Mouse (Mus musculus): ENCODE results near the gene Hist1h2ba. TPM values are rescaled to one million over a fixed set of nuclear protein-coding genes. Genes with fewer than 3 reads are reported as not detected.

The Hist1h2ba gene
- polyA plus RNA-seq, 1 experiment from 2014 or later: not detected

- H3K36me3 ChIP-seq (ENCODE audit: poor library complexity, severe bottlenecking): no peaks in the 10 kb centered on the region
- no peak for ATAC-seq
- no peak overlapping the region for H3K27ac ChIP-seq
- 75% methylated on average over 11 of the region's 11 CpGs for WGBS
- H3K9me3 ChIP-seq (replicated peaks): no peaks in the 10 kb centered on the region
- no peak overlapping the region for H3K4me3 ChIP-seq
- H3K9ac ChIP-seq: no peak overlapping the region
- no peaks in the 10 kb centered on the region for H3K27me3 ChIP-seq
- H3K4me2 ChIP-seq: no peak overlapping the region
- no peaks in the 10 kb centered on the region for H3K4me1 ChIP-seq
These were observed 3.1 kb downstream of the Hist1h2ba start for GRCm38 (mm10) chr13:23930904-23931303.

- no peak for ATAC-seq
- Histone ChIP-seq H3K36me3 (ENCODE audit: poor library complexity, severe bottlenecking) (no peaks in the 10 kb centered on the region), H3K9me3 (replicated peaks) (no peaks in the 10 kb centered on the region), H3K4me1 (no peaks in the 10 kb centered on the region), H3K27ac (no peak overlapping the region), H3K4me3 (no peak overlapping the region), H3K27me3 (no peaks in the 10 kb centered on the region), H3K9ac (no peak overlapping the region), H3K4me2 (no peak overlapping the region)
- WGBS: 93% methylated on average over 9 of the region's 9 CpGs
These were observed 3.5 kb downstream of the Hist1h2ba start for GRCm38 (mm10) chr13:23930461-23930860.

DNA sequence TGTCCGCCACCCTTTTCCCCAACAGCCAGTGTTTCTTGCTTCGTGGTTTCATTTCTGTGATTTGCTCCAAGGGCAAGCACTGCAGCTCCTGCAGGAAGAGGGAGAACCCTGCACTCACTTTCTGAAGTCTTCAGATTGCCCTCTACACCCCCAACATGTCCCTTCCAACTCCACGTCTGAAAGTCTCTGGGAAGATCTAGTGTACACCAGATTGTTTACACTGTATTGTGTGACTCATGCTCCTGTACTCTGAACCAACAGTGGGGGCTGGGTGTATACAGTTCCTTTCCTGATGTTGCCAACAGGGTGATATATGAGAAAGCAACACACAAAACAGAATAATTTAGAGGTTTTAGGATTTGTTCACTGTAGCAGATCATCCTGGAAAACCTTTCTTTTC, 5.3 kb downstream of the Hist1h2ba start:
- WGBS: 73% methylated on average over 3 of the region's 3 CpGs
- Histone ChIP-seq H3K36me3 (ENCODE audit: poor library complexity, severe bottlenecking) (no peaks in the 10 kb centered on the region), H3K4me2 (no peak overlapping the region), H3K9ac (no peak overlapping the region), H3K9me3 (replicated peaks) (no peaks in the 10 kb centered on the region), H3K27ac (no peak overlapping the region), H3K27me3 (no peaks in the 10 kb centered on the region), H3K4me3 (no peak overlapping the region), H3K4me1 (no peaks in the 10 kb centered on the region)
- no peak for ATAC-seq

DNA sequence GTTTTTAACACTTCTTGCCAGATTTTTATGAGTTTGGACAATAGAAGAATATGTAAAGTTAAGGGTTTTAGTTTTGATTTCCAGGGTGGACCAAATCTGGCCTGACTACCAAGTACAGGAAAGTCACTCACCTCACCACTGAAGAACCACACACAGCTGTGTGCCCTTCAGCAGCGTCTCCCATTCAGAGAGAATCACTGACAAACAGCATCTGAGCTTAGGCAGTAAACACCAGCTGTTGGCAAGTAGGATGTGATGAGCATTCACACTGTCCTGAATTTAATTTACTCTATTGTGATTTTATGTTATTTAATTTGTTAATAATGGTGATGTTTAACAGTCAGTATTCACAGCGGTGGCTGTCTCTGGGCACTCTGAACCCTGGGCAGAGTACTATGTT, 8.2 kb downstream of the Hist1h2ba start:
- ATAC-seq: no peak
- Histone ChIP-seq H3K4me2 (no peak overlapping the region), H3K36me3 (ENCODE audit: poor library complexity, severe bottlenecking) (no peaks in the 10 kb centered on the region), H3K9me3 (replicated peaks) (no peaks in the 10 kb centered on the region), H3K27ac (no peak overlapping the region), H3K4me3 (no peak overlapping the region), H3K9ac (no peak overlapping the region), H3K27me3 (no peaks in the 10 kb centered on the region), H3K4me1 (no peaks in the 10 kb centered on the region)
- WGBS: 60% methylated on average over 2 of the region's 2 CpGs

GRCm38 (mm10) chr13:23917674-23918073, 16.3 kb downstream of the Hist1h2ba start:
- no peak overlapping the region for H3K27ac ChIP-seq
- no peak overlapping the region for H3K4me3 ChIP-seq
- H3K27me3 ChIP-seq: no peaks in the 10 kb centered on the region
- H3K36me3 ChIP-seq (ENCODE audit: poor library complexity, severe bottlenecking): no peaks in the 10 kb centered on the region
- H3K9ac ChIP-seq: no peak overlapping the region
- ATAC-seq: no peak
- H3K4me1 ChIP-seq: no peaks in the 10 kb centered on the region
- WGBS: 85% methylated on average over 4 of the region's 4 CpGs
- H3K4me2 ChIP-seq: no peak overlapping the region
- H3K9me3 ChIP-seq (replicated peaks): no peaks in the 10 kb centered on the region

DNA sequence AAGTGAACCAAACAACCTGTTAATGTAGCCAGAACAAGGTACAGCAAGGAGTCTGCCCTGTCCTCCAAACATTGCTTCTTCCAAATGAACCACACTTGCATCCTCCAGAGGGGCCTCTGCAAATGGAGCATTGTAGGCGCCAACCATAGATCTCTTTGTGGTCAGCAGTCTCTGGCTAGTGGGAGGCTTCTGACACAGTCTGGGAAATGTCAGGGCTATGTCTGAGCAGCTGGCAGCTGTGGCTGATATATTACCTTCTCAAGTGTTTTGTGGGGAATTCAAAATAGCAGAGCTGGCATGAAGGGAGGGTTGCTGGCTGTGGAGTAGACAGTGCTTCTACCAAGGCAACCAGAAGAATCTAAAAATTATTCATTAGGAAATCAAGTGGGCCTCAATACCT, 17.8 kb downstream of the Hist1h2ba start:
- Histone ChIP-seq H3K4me3 (no peak overlapping the region), H3K36me3 (ENCODE audit: poor library complexity, severe bottlenecking) (no peaks in the 10 kb centered on the region), H3K4me1 (no peaks in the 10 kb centered on the region), H3K27me3 (no peaks in the 10 kb centered on the region), H3K4me2 (no peak overlapping the region), H3K9me3 (replicated peaks) (no peaks in the 10 kb centered on the region), H3K9ac (no peak overlapping the region), H3K27ac (no peak overlapping the region)
- ATAC-seq: no peak
- WGBS: 95% methylated on average over 1 of the region's 1 CpGs

- Histone ChIP-seq H3K9me3 (replicated peaks) (no peaks in the 10 kb centered on the region), H3K4me3 (no peak within 1 kb of the TSS), H3K9ac (no peak within 1 kb of the TSS), H3K4me2 (no peak within 1 kb of the TSS), H3K36me3 (ENCODE audit: poor library complexity, severe bottlenecking) (no peaks in the 10 kb centered on the region), H3K4me1 (no peaks in the 10 kb centered on the region), H3K27ac (no peak within 1 kb of the TSS), H3K27me3 (no peaks in the 10 kb centered on the region)
- WGBS: 76% methylated on average over 9 of the region's 9 CpGs
- ATAC-seq: no peak
These were observed 19.4 kb downstream of the Hist1h2ba start, which contains the start of gene Slc17a4 for GRCm38 (mm10) chr13:23914376-23915167. Gene Slc17a4, minus strand, starts transcription at chr13:23915009.

DNA sequence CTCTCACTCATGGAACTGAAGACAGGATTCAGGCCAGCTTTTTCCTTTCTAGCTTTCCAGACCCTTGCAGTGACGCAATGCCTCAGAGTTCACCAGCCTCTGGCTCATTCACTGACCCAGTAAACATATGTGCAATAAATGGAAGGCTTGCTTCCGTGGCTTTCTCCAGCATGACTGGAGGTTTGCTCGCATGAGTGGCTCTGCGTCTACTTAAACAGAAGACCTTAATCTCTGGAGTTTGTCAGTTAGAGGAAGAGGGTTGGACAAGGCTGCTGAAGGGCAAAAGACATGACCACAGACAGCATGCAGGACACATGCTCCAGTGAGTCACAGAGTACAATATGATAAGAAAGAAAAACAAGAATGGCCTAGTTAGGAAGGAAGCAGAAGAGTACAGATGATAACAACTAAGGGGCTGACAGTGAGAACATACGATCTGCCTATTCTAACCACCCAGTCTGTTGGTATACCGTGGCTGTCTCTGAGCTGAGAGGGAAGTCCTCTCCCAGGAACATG, 20.1 kb downstream of the Hist1h2ba start:
- WGBS: 58% methylated on average over 6 of the region's 6 CpGs
- H3K4me2 ChIP-seq: no peak overlapping the region

DNA sequence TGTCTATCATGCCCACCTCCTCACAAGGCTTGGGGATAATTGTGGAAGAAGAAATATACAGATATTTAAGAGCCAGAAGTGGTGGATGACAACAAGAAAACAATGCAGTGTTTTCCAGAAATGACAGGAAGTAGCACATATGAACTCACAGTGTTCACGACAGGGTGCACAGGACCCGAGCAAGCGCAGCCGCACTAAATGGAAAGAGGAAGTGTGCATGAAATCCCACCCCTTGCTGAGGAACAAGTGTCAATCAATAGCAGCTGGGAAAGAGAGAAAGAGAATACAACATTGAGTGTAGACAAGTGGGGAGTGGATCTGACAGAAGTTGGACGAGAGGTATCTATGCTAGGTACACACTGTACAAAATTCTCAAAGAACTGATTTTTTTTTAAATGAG, 22.6 kb downstream of the Hist1h2ba start:
- Histone ChIP-seq H3K9ac (no peak overlapping the region), H3K27ac (no peak overlapping the region)

More for the DNA sequence above, 20.1 kb downstream of the Hist1h2ba start:
- Histone ChIP-seq H3K36me3 (ENCODE audit: poor library complexity, severe bottlenecking) (no peaks in the 10 kb centered on the region), H3K4me1 (no peaks in the 10 kb centered on the region), H3K27ac (no peak overlapping the region), H3K27me3 (no peaks in the 10 kb centered on the region), H3K9me3 (replicated peaks) (no peaks in the 10 kb centered on the region), H3K4me3 (no peak overlapping the region), H3K9ac (no peak overlapping the region)
- no peak for ATAC-seq

GRCm38 (mm10) chr13:23910121-23910520, 23.8 kb downstream of the Hist1h2ba start:
- Histone ChIP-seq H3K9ac (no peak overlapping the region), H3K27ac (no peak overlapping the region), H3K4me2 (no peak overlapping the region), H3K4me3 (no peak overlapping the region), H3K9me3 (replicated peaks) (no peaks in the 10 kb centered on the region), H3K27me3 (no peaks in the 10 kb centered on the region), H3K36me3 (ENCODE audit: poor library complexity, severe bottlenecking) (no peaks in the 10 kb centered on the region), H3K4me1 (no peaks in the 10 kb centered on the region)
- 86% methylated on average over 5 of the region's 5 CpGs for WGBS
- no peak for ATAC-seq

More for the DNA sequence above, 22.6 kb downstream of the Hist1h2ba start:
- 94% methylated on average over 5 of the region's 5 CpGs for WGBS
- Histone ChIP-seq H3K4me1 (no peaks in the 10 kb centered on the region), H3K27me3 (no peaks in the 10 kb centered on the region), H3K9me3 (replicated peaks) (no peaks in the 10 kb centered on the region), H3K4me3 (no peak overlapping the region), H3K4me2 (no peak overlapping the region), H3K36me3 (ENCODE audit: poor library complexity, severe bottlenecking) (no peaks in the 10 kb centered on the region)
- ATAC-seq: no peak

DNA sequence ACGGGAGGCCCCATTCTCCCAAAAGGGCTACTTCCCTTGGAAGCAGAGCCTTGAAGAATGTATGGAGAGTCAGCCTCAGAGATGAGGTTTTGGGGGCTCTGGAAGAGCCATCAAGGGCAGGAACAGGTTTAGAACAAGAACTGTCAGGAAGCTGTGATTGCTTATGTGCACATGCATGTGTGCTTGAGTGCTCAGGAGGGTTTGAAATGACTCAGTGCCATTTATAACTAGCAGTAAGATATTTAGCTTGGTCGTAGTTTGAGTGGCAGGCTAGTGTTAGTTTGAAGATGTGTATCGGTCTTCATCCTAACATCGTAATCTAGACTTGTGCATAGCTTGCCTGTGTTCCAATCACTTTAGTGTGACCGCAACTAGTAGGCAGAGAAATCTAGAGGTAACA, 27.1 kb downstream of the Hist1h2ba start:
- no peaks in the 10 kb centered on the region for H3K4me1 ChIP-seq
- H3K27me3 ChIP-seq: no peaks in the 10 kb centered on the region
- 98% methylated on average over 5 of the region's 5 CpGs for WGBS
- H3K9ac ChIP-seq: no peak overlapping the region
- H3K4me2 ChIP-seq: no peak overlapping the region
- no peak for ATAC-seq
- H3K27ac ChIP-seq: no peak overlapping the region
- no peaks in the 10 kb centered on the region for H3K36me3 ChIP-seq (ENCODE audit: poor library complexity, severe bottlenecking)
- H3K9me3 ChIP-seq (replicated peaks): no peaks in the 10 kb centered on the region
- H3K4me3 ChIP-seq: no peak overlapping the region

GRCm38 (mm10) chr13:23898242-23898641, 35.7 kb downstream of the Hist1h2ba start:
- no peak for ATAC-seq

DNA sequence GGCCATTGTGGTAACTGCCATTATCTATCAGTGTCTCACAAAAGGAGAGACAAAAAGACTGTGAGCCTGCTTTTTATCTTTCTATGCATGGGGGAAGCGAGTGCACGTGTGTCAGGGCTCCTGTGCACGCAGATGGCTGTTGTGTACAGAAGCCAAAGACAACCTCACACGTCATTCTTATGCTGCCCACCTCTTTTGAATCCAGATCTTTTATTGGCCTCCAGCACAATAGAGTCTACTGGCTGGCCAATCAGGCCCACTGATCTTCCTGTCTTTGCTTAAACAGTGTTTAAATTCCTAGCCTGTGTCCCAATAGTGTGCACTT, 40.7 kb downstream of the Hist1h2ba start:
- H3K27me3 ChIP-seq: no peaks in the 10 kb centered on the region
- H3K9ac ChIP-seq: no peak overlapping the region
- WGBS: 17% methylated on average over 4 of the region's 4 CpGs
- no peak overlapping the region for H3K4me2 ChIP-seq
- H3K36me3 ChIP-seq (ENCODE audit: poor library complexity, severe bottlenecking): no peaks in the 10 kb centered on the region
- ATAC-seq: peak; percentile 68
- no peak overlapping the region for H3K27ac ChIP-seq
- H3K4me3 ChIP-seq: no peak overlapping the region
- H3K9me3 ChIP-seq (replicated peaks): no peaks in the 10 kb centered on the region
- peaks cover 6% of the 10 kb centered on the region for H3K4me1 ChIP-seq

More at GRCm38 (mm10) chr13:23898242-23898641, 35.7 kb downstream of the Hist1h2ba start:
- peaks cover 2% of the 10 kb centered on the region for H3K4me1 ChIP-seq
- H3K9me3 ChIP-seq (replicated peaks): no peaks in the 10 kb centered on the region
- H3K4me3 ChIP-seq: no peak overlapping the region
- H3K27me3 ChIP-seq: no peaks in the 10 kb centered on the region
- WGBS: 48% methylated on average over 6 of the region's 6 CpGs
- no peaks in the 10 kb centered on the region for H3K36me3 ChIP-seq (ENCODE audit: poor library complexity, severe bottlenecking)
- no peak overlapping the region for H3K4me2 ChIP-seq
- no peak overlapping the region for H3K9ac ChIP-seq
- H3K27ac ChIP-seq: no peak overlapping the region

All from forebrain, embryonic 13.5 days (tissue).